Mouse (Mus musculus) hindbrain, embryonic 16.5 days (tissue): ENCODE measurements around the gene Zdhhc19. TPM values are rescaled to one million over a fixed set of nuclear protein-coding genes. Genes with fewer than 3 reads are reported as not detected.

Source experiments
- ATAC-seq: fragments of 200-750 bp; cut with Nextera tagmentation; 2 replicates; pipeline ENCODE4 v1.8.0; 2017; ENCODE audit warnings: moderate TSS enrichment, moderate library complexity
- H3K27ac ChIP-seq: fragments of 300-500 bp; sonication (generic); 2 replicates; pipeline ENCODE4 v1.5.1; 2014; ENCODE audit warnings: low read depth, mild to moderate bottlenecking, control low read depth, low read length, moderate library complexity
- H3K27me3 ChIP-seq: fragments of 300-500 bp; sonication (generic); replicated peaks from 2 replicates; pipeline ENCODE4 v1.6.1; 2014; ENCODE audit warnings: low read length; ENCODE audit not compliant: control insufficient read depth, insufficient read depth
- H3K36me3 ChIP-seq: fragments of 300-500 bp; sonication (generic); 2 replicates; pipeline ENCODE4 v1.6.1; 2014; ENCODE audit warnings: mild to moderate bottlenecking, low read length, moderate library complexity, mixed read lengths; ENCODE audit not compliant: control insufficient read depth, insufficient read depth
- H3K4me1 ChIP-seq: fragments of 300-500 bp; sonication (generic); 2 replicates; pipeline ENCODE4 v1.6.1; 2014; ENCODE audit warnings: low read depth, low read length; ENCODE audit not compliant: control insufficient read depth, insufficient read depth
- H3K4me2 ChIP-seq: fragments of 300-500 bp; sonication (generic); 2 replicates; pipeline ENCODE4 v1.6.1; 2014; ENCODE audit warnings: mild to moderate bottlenecking, low read length, control low read depth, moderate library complexity
- H3K4me3 ChIP-seq: fragments of 300-500 bp; sonication (generic); 2 replicates; pipeline ENCODE4 v1.5.1; 2014; ENCODE audit warnings: mild to moderate bottlenecking, low read length, control low read depth, moderate library complexity
- H3K9ac ChIP-seq: fragments of 300-500 bp; sonication (generic); 2 replicates; pipeline ENCODE4 v1.6.1; 2014; ENCODE audit warnings: low read depth, mild to moderate bottlenecking, control low read depth, low read length, moderate library complexity
- H3K9me3 ChIP-seq: fragments of 300-500 bp; sonication (generic); 2 replicates; pipeline ENCODE4 v1.6.1; 2014; ENCODE audit warnings: mild to moderate bottlenecking, low read length, moderate library complexity; ENCODE audit not compliant: control insufficient read depth
- WGBS: fragments of 180-500 bp; shearing (Covaris S2); extraction: QIAGEN DNeasy Blood & Tissue Kit; methylation state at CpG from one replicate; pipeline ENCODE4 v1.1.7; 2014; 5-methylcytosine and 5-hydroxymethylcytosine counted together
- polyA plus RNA-seq: library from polyadenylated mRNA; unstranded; fragments of >200 nt; fragmentation: Nextera tagmentation; extraction: Ambion mirVana; gene quantifications from 2 replicates; pipeline ENCODE4 v1.2.1, GENCODE M21; 2015

Gene Zdhhc19
- not detected in 2 replicates for polyA plus RNA-seq

GRCm38 (mm10) chr16:32495965-32496364 lies at the start of gene Zdhhc19:
TSS of gene Zdhhc19 (plus strand) at chr16:32496265.
- H3K4me2 ChIP-seq, result no peak within 1 kb of the TSS
- no peaks in the 10 kb centered on the region; the same call in 1 of the 2 replicates for H3K4me1 ChIP-seq
- 64% methylated on average over 3 of the region's 3 CpGs for WGBS
- H3K36me3 ChIP-seq, result no peaks in the 10 kb centered on the region
- no peak within 1 kb of the TSS for H3K9ac ChIP-seq
- H3K9me3 ChIP-seq, result no peaks in the 10 kb centered on the region
- H3K4me3 ChIP-seq, result no peak within 1 kb of the TSS
- ATAC-seq, result no peak
- no peaks in the 10 kb centered on the region for H3K27me3 ChIP-seq
- no peak within 1 kb of the TSS for H3K27ac ChIP-seq

GRCm38 (mm10) chr16:32446563-32447138 lies 49.4 kb upstream of the Zdhhc19 start:
- Histone ChIP-seq H3K36me3 (no peaks in the 10 kb centered on the region), H3K27me3 (no peaks in the 10 kb centered on the region), H3K4me1 (no peaks in the 10 kb centered on the region), H3K4me2 (no peak overlapping the region), H3K9ac (no peak overlapping the region), H3K4me3 (no peak overlapping the region), H3K9me3 (no peaks in the 10 kb centered on the region), H3K27ac (no peak overlapping the region)
- no peak for ATAC-seq
- WGBS, result 85% methylated on average over 2 of the region's 2 CpGs

GRCm38 (mm10) chr16:32449665-32450064 lies 46.4 kb upstream of the Zdhhc19 start:
- Histone ChIP-seq H3K27ac (no peak overlapping the region), H3K9ac (no peak overlapping the region), H3K9me3 (no peaks in the 10 kb centered on the region), H3K27me3 (no peaks in the 10 kb centered on the region), H3K36me3 (0 out of 2 replicates have a peak, but pooled peaks cover 3% of the 10 kb centered on the region), H3K4me1 (no peaks in the 10 kb centered on the region), H3K4me3 (no peak overlapping the region), H3K4me2 (no peak overlapping the region)
- no peak for ATAC-seq
- WGBS, result 96% methylated on average over 3 of the region's 3 CpGs

GRCm38 (mm10) chr16:32450133-32450532 lies 45.9 kb upstream of the Zdhhc19 start:
- no peak overlapping the region for H3K4me3 ChIP-seq
- 0 out of 2 replicates have a peak, but pooled peaks cover 3% of the 10 kb centered on the region for H3K36me3 ChIP-seq
- no peak overlapping the region for H3K27ac ChIP-seq
- no peaks in the 10 kb centered on the region for H3K4me1 ChIP-seq
- H3K27me3 ChIP-seq, result no peaks in the 10 kb centered on the region
- no peak overlapping the region for H3K9ac ChIP-seq
- WGBS, result 95% methylated on average over 2 of the region's 2 CpGs
- ATAC-seq, result no peak
- H3K9me3 ChIP-seq, result no peaks in the 10 kb centered on the region
- no peak overlapping the region for H3K4me2 ChIP-seq

- ATAC-seq, result no peak
- Histone ChIP-seq H3K4me2 (no peak overlapping the region), H3K36me3 (peaks cover 6% of the 10 kb centered on the region; the same call in 1 of the 2 replicates), H3K27me3 (no peaks in the 10 kb centered on the region), H3K9me3 (no peaks in the 10 kb centered on the region), H3K4me3 (no peak overlapping the region), H3K9ac (no peak overlapping the region), H3K27ac (no peak overlapping the region), H3K4me1 (no peaks in the 10 kb centered on the region)
- WGBS, result 94% methylated on average over 8 of the region's 8 CpGs
These were observed 43.0 kb upstream of the Zdhhc19 start for GRCm38 (mm10) chr16:32453102-32453501.

- 85% methylated on average over 5 of the region's 5 CpGs for WGBS
- no peak overlapping the region for H3K9ac ChIP-seq
- H3K4me1 ChIP-seq, result no peaks in the 10 kb centered on the region
- H3K27ac ChIP-seq, result no peak overlapping the region
- no peaks in the 10 kb centered on the region for H3K9me3 ChIP-seq
- no peak overlapping the region for H3K4me2 ChIP-seq
- H3K27me3 ChIP-seq, result no peaks in the 10 kb centered on the region
- H3K4me3 ChIP-seq, result no peak overlapping the region
- peaks cover 9% of the 10 kb centered on the region; the same call in 1 of the 2 replicates for H3K36me3 ChIP-seq
- no peak for ATAC-seq
These were observed 41.4 kb upstream of the Zdhhc19 start for GRCm38 (mm10) chr16:32454646-32455045.

GRCm38 (mm10) chr16:32456086-32456485 lies 40.0 kb upstream of the Zdhhc19 start:
- no peaks in the 10 kb centered on the region for H3K27me3 ChIP-seq
- no peaks in the 10 kb centered on the region for H3K9me3 ChIP-seq
- H3K4me2 ChIP-seq, result no peak overlapping the region
- H3K4me1 ChIP-seq, result no peaks in the 10 kb centered on the region
- no peak overlapping the region for H3K9ac ChIP-seq
- ATAC-seq, result no peak
- H3K36me3 ChIP-seq, result peaks cover 9% of the 10 kb centered on the region; the same call in 1 of the 2 replicates
- no peak overlapping the region for H3K27ac ChIP-seq
- H3K4me3 ChIP-seq, result no peak overlapping the region

GRCm38 (mm10) chr16:32456761-32457160 lies 39.3 kb upstream of the Zdhhc19 start:
- H3K4me1 ChIP-seq, result no peaks in the 10 kb centered on the region
- no peak for ATAC-seq
- H3K9ac ChIP-seq, result no peak overlapping the region
- peaks cover 9% of the 10 kb centered on the region; the same call in 1 of the 2 replicates for H3K36me3 ChIP-seq
- H3K4me2 ChIP-seq, result no peak overlapping the region
- WGBS, result 95% methylated on average over 1 of the region's 1 CpGs
- H3K27ac ChIP-seq, result no peak overlapping the region
- H3K4me3 ChIP-seq, result no peak overlapping the region
- no peaks in the 10 kb centered on the region for H3K9me3 ChIP-seq
- no peaks in the 10 kb centered on the region for H3K27me3 ChIP-seq

- no peak for ATAC-seq
- Histone ChIP-seq H3K4me3 (no peak overlapping the region), H3K4me1 (no peaks in the 10 kb centered on the region), H3K9ac (no peak overlapping the region), H3K27me3 (no peaks in the 10 kb centered on the region), H3K4me2 (no peak overlapping the region), H3K9me3 (no peaks in the 10 kb centered on the region), H3K27ac (no peak overlapping the region), H3K36me3 (peaks cover 13% of the 10 kb centered on the region)
- WGBS, result 70% methylated on average over 10 of the region's 10 CpGs
These were observed 38.3 kb upstream of the Zdhhc19 start for GRCm38 (mm10) chr16:32457589-32458386.
